Mouse (Mus musculus): ENCODE measurements around the gene Ifitm7. TPM values are rescaled to one million over a fixed set of nuclear protein-coding genes. Genes with fewer than 3 reads are reported as not detected.

Ifitm7 gene
- polyA plus RNA-seq, 1 experiment from 2014 or later = not detected

Other genes with a start within 250 kb of the Ifitm7 start
- 67.1 and 77.2 TPM in 2 replicates for gene Rrn3, start 206.2 kb downstream of the Ifitm7 start, polyA plus RNA-seq (2014; fragmentation: Nextera tagmentation; extraction: Ambion mirVana)
- 83.8 and 84.4 TPM in 2 replicates for gene Ntan1, start 168.0 kb downstream of the Ifitm7 start, polyA plus RNA-seq (2014; fragmentation: Nextera tagmentation; extraction: Ambion mirVana)
- 48.2 and 57.2 TPM in 2 replicates for gene Pdxdc1, start 83.8 kb downstream of the Ifitm7 start, polyA plus RNA-seq (2014; fragmentation: Nextera tagmentation; extraction: Ambion mirVana)
- gene Mpv17l, start 83.7 kb downstream of the Ifitm7 start, polyA plus RNA-seq (2014; fragmentation: Nextera tagmentation; extraction: Ambion mirVana) = 1.9 and 3.1 TPM in 2 replicates
- 0.85 and 1.1 TPM in 2 replicates for gene 2900011O08Rik, start 284 bp downstream of the Ifitm7 start, polyA plus RNA-seq (2014; fragmentation: Nextera tagmentation; extraction: Ambion mirVana)
- 78.2 and 85.2 TPM in 2 replicates for gene Nde1, start 176.4 kb upstream of the Ifitm7 start, polyA plus RNA-seq (2014; fragmentation: Nextera tagmentation; extraction: Ambion mirVana)
- 9.5 and 10.3 TPM in 2 replicates for gene Marf1, start 176.5 kb upstream of the Ifitm7 start, polyA plus RNA-seq (2014; fragmentation: Nextera tagmentation; extraction: Ambion mirVana)

Measured in liver, embryonic 11.5 days (tissue).